Mouse (Mus musculus): ENCODE results near the gene Sspo.

Gene Sspo

GRCm38 (mm10) chr6:48437679-48438376 lies 10.2 kb upstream of the Sspo start:
- DNase-seq: no peak

- DNase-seq: no peak
Observed at GRCm38 (mm10) chr6:48438475-48439125, 9.4 kb upstream of the Sspo start.

GRCm38 (mm10) chr6:48439654-48440053 lies 8.4 kb upstream of the Sspo start:
- DNase-seq: no peak

- DNase-seq: no peak
Observed at GRCm38 (mm10) chr6:48440306-48441014, 7.6 kb upstream of the Sspo start.

- DNase-seq: peak; percentile 99
Observed at GRCm38 (mm10) chr6:48443592-48444309, 4.3 kb upstream of the Sspo start.

- DNase-seq: peak; percentile 96
Observed at GRCm38 (mm10) chr6:48444310-48445180, 3.5 kb upstream of the Sspo start.

- DNase-seq: peak; percentile 76
Observed at GRCm38 (mm10) chr6:48445181-48446101, 2.6 kb upstream of the Sspo start, which contains the start of gene Zfp467. Zfp467 (minus strand) TSS chr6:48445825.

- peak; percentile 26 for DNase-seq
Observed at GRCm38 (mm10) chr6:48446256-48446655, 1.8 kb upstream of the Sspo start.

GRCm38 (mm10) chr6:48446896-48447295 lies 1.1 kb upstream of the Sspo start:
- DNase-seq: no peak

GRCm38 (mm10) chr6:48448527-48448926 lies 498 bp downstream of the Sspo start:
- peak; percentile 41 for DNase-seq

GRCm38 (mm10) chr6:48452151-48452550 lies 4.1 kb downstream of the Sspo start:
- DNase-seq: no peak

- DNase-seq: no peak
Observed at GRCm38 (mm10) chr6:48452771-48453170, 4.7 kb downstream of the Sspo start.

- DNase-seq: no peak
Observed at GRCm38 (mm10) chr6:48464966-48465679, 17.1 kb downstream of the Sspo start.

- no peak for DNase-seq
Observed at GRCm38 (mm10) chr6:48466715-48467114, 18.7 kb downstream of the Sspo start.

GRCm38 (mm10) chr6:48467490-48467889 lies 19.5 kb downstream of the Sspo start:
- DNase-seq: no peak

- no peak for DNase-seq
Observed at GRCm38 (mm10) chr6:48470739-48471138, 22.7 kb downstream of the Sspo start.

- no peak for DNase-seq
Observed at GRCm38 (mm10) chr6:48478446-48478845, 30.4 kb downstream of the Sspo start.

- DNase-seq: no peak
Observed at GRCm38 (mm10) chr6:48482501-48482900, 34.5 kb downstream of the Sspo start.

GRCm38 (mm10) chr6:48487747-48488725 lies 40.0 kb downstream of the Sspo start:
- peak; percentile 25 for DNase-seq
